Mouse (Mus musculus): Measurements from ENCODE around the gene Lsamp.

The Lsamp gene

DNA sequence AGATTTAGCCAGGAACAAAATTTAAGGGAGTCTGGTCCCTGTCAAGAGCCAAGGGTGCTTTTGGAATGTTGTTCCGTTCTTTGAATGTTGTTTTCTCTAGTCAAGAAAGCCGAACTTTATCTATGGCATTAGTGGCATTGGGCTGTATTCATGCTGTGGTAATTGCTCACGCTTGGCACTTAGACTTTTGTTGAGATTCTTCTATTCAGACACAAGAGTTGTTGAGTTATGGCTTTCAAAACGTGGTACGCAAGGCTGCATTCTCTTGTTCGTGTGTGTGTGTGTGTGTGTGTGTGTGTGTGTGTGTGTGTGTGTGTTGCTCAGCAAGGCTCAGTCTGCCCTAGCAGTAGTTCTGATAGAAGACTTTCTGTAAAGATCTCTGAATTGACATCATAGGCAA lies 1549.5 kb downstream of the Lsamp start:
- in situ Hi-C loops (cut with MboI, MseI) = no loop called here

GRCm38 (mm10) chr16:41535806-41536205 lies 1551.6 kb downstream of the Lsamp start:
- in situ Hi-C loops (cut with MboI, MseI) = no loop called here

DNA sequence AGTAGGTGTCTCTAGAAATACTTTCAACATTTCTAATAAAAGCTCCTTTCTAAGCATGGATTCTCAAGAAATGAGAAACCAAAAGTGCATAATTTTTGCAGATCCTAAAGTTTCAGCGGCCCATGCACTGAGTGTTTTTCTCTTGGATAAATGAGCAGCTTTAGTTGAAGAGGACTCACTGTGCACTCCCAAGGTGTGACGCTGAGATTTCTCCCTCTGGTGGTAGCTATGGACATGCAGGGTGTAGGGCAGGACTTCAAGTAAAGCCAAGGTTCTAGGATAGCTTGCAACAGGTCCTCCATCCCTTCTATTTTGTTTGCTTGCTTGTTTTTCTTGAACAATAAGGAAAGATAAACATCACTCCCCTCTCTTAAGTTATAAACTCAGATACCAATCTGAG lies 1558.5 kb downstream of the Lsamp start:
- in situ Hi-C loops (cut with MboI, MseI) = no loop called here

DNA sequence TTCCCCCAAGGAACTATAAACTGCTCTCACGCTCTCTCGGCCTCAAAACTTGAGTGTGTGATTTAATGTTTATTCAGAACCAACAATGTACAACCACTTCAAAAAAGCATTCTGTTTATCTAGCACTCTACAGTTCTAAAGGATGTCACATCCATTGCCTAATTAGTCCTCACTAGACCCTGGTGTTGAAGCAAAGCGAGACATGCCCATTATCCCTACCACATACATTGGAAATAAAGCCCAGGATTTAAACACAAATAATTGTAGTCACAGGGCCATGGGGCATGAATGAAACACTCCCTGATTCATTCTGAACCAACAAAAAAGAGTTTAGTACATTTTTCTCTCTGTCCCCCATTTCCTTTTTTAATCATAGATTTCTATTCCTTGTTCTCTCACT lies 1567.0 kb downstream of the Lsamp start:
- in situ Hi-C loops (cut with MboI, MseI) = no loop called here

DNA sequence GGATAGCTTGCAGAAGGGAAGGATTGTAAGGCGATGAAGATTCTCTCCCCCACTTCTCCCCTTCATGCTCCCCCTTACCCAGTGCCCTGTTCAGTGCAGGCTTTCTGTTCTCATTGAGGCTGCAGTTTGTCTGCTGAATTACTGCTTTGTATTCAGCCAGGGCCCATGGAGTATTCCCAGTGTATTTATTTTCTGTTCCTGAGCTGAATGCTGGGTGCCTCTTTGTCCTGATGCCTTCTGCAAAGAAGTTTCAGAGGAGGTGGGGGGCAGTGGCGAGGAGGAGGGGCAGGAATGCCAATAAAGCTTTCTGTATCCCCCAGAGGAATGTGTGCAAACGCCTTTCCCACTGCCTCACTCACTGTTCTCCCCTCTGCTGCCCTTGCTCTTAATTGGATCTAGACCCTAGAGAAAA lies 1567.7 kb downstream of the Lsamp start:
- in situ Hi-C loops (cut with MboI, MseI) = no loop called here

- in situ Hi-C loops (cut with MboI, MseI) = no loop called here
These were observed 1572.9 kb downstream of the Lsamp start for GRCm38 (mm10) chr16:41557104-41557503.

GRCm38 (mm10) chr16:41565233-41565632 lies 1581.1 kb downstream of the Lsamp start:
- in situ Hi-C loops (cut with MboI, MseI) = no loop called here

- in situ Hi-C loops (cut with MboI, MseI) = no loop called here
These were observed 1604.6 kb downstream of the Lsamp start for GRCm38 (mm10) chr16:41588675-41589301.

- in situ Hi-C loops (cut with MboI, MseI) = no loop called here
These were observed 1628.1 kb downstream of the Lsamp start for GRCm38 (mm10) chr16:41612229-41612628.

- in situ Hi-C loops (cut with MboI, MseI) = no loop called here
These were observed 1639.7 kb downstream of the Lsamp start for GRCm38 (mm10) chr16:41623871-41624270.

GRCm38 (mm10) chr16:41633898-41634297 lies 1649.7 kb downstream of the Lsamp start:
- in situ Hi-C loops (cut with MboI, MseI) = loop anchor here (10.0 kb wide), 1 partner anchor 241 kb away; no protein-coding TSS in a partner anchor

- in situ Hi-C loops (cut with MboI, MseI) = no loop called here
These were observed 1656.7 kb downstream of the Lsamp start for GRCm38 (mm10) chr16:41640876-41641275.

DNA sequence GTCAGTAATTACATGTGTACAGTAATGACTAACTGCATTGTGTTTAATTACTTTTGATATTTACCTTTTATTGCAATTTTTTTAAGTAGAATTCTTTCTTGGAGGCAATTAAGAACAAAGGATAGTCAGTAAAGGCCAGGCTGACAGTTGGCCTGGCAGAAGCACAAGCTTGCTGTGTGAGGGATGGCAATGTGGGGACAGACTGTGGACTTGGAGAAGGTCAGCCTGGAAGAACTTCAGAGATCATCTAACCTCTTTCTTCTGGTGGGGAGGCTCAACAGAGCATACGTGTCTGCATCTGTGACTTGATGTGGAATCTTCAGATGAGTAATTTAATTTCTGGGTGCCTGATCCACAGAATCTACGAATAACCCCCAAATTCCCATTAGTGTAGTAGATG lies 1669.1 kb downstream of the Lsamp start:
- in situ Hi-C loops (cut with MboI, MseI) = no loop called here

- in situ Hi-C loops (cut with MboI, MseI) = no loop called here
These were observed 1690.3 kb downstream of the Lsamp start for GRCm38 (mm10) chr16:41674316-41675038.

GRCm38 (mm10) chr16:41675774-41676173 lies 1691.6 kb downstream of the Lsamp start:
- in situ Hi-C loops (cut with MboI, MseI) = no loop called here

GRCm38 (mm10) chr16:41692435-41692834 lies 1708.3 kb downstream of the Lsamp start:
- in situ Hi-C loops (cut with MboI, MseI) = no loop called here

GRCm38 (mm10) chr16:41701790-41702428 lies 1717.7 kb downstream of the Lsamp start:
- in situ Hi-C loops (cut with MboI, MseI) = no loop called here

DNA sequence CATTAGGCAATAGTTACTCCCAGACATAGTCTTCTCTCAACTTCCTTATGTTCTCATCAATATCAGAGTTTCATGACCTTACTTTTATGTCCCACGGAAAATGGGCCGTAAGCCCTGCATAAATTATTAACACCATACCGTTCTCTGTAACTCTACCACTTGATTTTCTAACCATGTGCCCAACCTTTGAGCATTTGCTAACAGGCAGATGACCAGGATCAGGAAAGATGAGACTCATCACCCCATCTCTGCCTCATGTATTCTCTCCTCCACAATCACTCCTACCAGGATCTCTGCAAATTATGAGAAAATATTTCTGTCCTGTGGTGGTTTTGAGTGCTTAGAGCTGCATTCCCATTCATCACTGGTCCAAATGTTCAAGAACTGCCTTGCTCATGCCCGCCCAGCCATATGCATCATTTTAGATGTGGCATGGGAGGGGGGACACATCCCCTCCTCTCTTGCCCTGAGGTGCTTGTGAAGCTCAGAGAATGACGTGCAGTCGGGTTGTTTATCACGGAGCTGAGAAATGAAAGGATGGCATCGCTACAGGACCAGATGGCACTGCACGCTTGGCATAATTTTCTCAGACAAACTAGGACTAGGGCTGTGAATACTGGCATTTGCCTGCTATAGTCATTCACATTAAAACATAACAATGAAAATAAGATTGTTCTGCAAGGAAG lies 1744.9 kb downstream of the Lsamp start:
- in situ Hi-C loops (cut with MboI, MseI) = no loop called here

- in situ Hi-C loops (cut with MboI, MseI) = no loop called here
These were observed 1745.8 kb downstream of the Lsamp start for GRCm38 (mm10) chr16:41729911-41730310.

- in situ Hi-C loops (cut with MboI, MseI) = no loop called here
These were observed 1760.9 kb downstream of the Lsamp start for GRCm38 (mm10) chr16:41745037-41745436.

GRCm38 (mm10) chr16:41746235-41746911 lies 1762.2 kb downstream of the Lsamp start:
- in situ Hi-C loops (cut with MboI, MseI) = no loop called here

DNA sequence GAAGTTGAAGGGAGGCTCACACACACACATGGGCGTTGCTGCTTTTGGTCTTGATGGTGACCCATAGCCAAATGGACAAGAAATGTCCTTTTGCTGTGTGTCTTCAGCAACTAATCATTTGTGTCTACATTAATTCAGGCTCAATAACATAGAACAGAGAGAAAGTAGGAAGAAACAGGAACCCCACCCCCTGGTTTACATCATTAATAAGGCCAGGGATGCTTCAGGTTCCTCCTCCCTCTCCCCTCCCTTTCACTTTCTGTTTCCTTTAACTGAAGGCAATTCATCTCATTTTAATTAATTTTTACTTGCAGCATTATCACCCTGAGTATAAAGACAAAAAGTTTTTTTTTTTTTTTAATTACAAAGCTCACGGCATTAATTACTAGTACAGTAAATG lies 1763.7 kb downstream of the Lsamp start:
- in situ Hi-C loops (cut with MboI, MseI) = no loop called here
